Mouse (Mus musculus) bone marrow macrophage, adult 2 months (primary cell): ENCODE results near the gene Fgg.

Source experiments
- CTCF ChIP-seq: IDR thresholded peaks from 2 replicates; pipeline ENCODE4 v1.5.1; 2012; ENCODE audit warnings: low read depth, mild to moderate bottlenecking, low read length, moderate library complexity
- POLR2A ChIP-seq: IDR thresholded peaks from 2 replicates; pipeline ENCODE4 v1.6.1; 2012; ENCODE audit warnings: mild to moderate bottlenecking, low read depth, low read length, borderline replicate concordance

DNA sequence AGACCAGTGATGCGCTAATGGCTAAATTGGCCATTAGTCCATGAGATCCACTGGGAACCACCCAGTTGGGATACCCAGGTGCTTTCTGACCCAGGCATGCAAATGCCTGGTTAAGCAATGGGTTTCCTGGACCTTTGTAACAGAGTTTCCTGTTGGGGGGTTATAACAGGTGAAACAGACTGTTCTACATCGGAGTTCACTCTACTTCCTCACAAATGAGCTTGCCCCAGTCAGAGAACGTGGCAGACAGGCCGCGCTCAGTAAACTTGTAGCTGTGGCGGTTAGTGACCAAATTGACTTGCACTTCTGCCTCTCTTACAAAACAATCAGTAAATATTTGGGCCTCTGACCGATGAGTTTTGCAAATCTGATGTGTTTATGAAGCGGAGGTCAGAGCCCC is 4.5 kb upstream of the Fgg start:
- TF ChIP-seq POLR2A (no peak), CTCF (no peak)
